Mouse (Mus musculus) megakaryocyte, embryonic 14.5 days (primary cell): Measurements from ENCODE around the gene Smarca2.

Source experiments
- FLI1 ChIP-seq: IDR thresholded peaks from 2 replicates; pipeline ENCODE4 v1.6.1; 2012; ENCODE audit warnings: low read length, inconsistent platforms, mixed read lengths
- GATA1 ChIP-seq: IDR thresholded peaks from 3 replicates; pipeline ENCODE4 v1.6.1; 2012; ENCODE audit warnings: mixed read lengths, low read length, inconsistent platforms, borderline replicate concordance

GRCm38 (mm10) chr19:26613665-26614064, 8.8 kb downstream of the Smarca2 start:
- TF ChIP-seq GATA1, result no peak
- no peak for TF ChIP-seq FLI1
